Mouse (Mus musculus): ENCODE measurements around the gene Gstt4.

GRCm38 (mm10) chr10:75839092-75839491, 16.7 kb upstream of the Gstt4 start:
- TF ChIP-seq CTCF (IDR thresholded peaks at IDR 0.05; ENCODE audit: low read depth) (no peak), EP300 (optimal IDR thresholded peaks at IDR 0.05) (no peak)
